Mouse (Mus musculus) monocyte, adult 2 months (primary cell): ENCODE data around the gene Cxcl17.
A peak's percentile ranks its signal among the peaks of the same experiment; 100 is the strongest.
"Not testable (repeated sequence)": the region's sequence is repeated elsewhere in the genome, so short reads cannot be mapped to it uniquely, and the experiment has no call there.

Experiments
- DNase-seq, 2 experiments: peaks; one replicate each; pipeline ENCODE4 v3.0.0; 2022; ENCODE audit warnings: low spot score in 2 of 2, low read depth in 1 of 2

The Cxcl17 gene

GRCm38 (mm10) chr7:25426380-25426779, 13.7 kb upstream of the Cxcl17 start:
- DNase-seq = not testable (repeated sequence)

- DNase-seq = peak in 1 of 2 experiments; percentile 75
These were observed 11.7 kb upstream of the Cxcl17 start for GRCm38 (mm10) chr7:25424429-25424828.

GRCm38 (mm10) chr7:25422286-25422841, 9.7 kb upstream of the Cxcl17 start:
- DNase-seq = no peak

- DNase-seq = no peak
These were observed 7.3 kb upstream of the Cxcl17 start for GRCm38 (mm10) chr7:25419943-25420342.

DNA sequence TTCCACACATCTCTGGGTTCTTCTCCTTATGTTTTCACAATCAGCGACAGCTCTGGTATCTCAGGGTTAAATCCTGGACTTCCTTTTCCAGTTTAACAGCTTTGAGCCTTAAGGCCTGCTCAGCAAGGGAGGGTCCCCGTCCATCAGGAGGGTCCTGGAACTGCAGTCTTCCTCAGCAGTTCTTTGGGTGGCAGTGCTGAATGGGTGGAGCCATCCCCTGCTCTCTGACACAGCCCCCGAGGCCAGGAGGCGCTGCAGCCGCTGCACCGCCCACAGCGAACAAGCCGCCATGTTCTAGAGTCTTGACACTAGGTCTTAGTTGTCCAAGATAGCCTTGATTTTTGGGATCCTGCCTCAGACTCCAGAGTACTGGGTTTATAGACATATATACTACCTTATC, 6.8 kb upstream of the Cxcl17 start:
- DNase-seq = no peak

DNA sequence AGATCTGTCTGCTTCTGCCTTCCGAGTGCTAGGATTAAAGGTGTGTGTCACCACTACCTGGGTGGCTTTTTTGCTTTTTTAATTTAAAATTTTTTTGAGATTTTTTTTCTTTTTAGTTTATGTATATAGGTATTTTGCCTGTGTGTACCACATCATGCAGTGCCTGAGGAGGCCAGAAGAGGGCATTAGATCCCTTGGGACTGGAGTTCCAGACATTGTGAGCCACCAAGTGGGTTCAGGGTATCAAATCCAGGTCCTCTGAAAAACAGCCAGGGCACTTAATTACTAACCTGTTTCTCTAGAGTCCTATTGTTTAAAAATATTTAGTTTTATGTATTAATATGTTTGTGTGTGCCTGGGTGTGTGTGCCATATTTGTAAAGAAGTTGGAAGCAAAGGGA, 4.9 kb upstream of the Cxcl17 start:
- no peak for DNase-seq

GRCm38 (mm10) chr7:25411861-25412260, 825 bp downstream of the Cxcl17 start:
- DNase-seq = no peak

DNA sequence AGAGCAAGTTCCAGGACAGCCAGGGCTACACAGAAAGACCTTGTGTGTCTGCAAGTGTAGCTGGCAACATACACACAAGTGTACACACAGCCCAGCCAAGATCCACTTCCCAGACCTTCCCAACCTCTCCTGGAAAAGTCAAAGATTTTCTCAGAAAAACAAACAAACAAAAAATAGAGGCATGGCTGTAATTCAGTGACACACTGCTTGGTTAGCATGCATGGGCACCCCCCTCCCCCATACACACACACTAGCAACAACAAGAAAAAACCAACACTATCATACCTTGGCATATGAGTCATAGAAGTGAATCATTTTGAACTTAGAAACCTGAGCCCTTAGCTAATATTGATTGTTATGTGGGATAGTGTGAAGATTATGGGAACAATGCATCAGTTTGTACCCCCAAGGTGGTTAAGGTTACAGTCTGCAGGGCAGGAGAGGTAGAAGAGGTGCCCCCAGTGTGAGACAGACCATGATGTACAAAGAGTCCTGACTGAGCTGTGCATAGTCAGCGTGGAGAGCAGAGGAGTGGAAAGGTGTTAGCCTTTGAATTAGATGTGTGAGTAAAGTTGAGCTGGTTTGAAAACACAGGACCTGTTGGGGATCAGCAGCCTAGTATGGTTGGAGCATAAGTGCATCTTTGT, 1.6 kb downstream of the Cxcl17 start:
- DNase-seq = no peak

- no peak for DNase-seq
These were observed 3.4 kb downstream of the Cxcl17 start for GRCm38 (mm10) chr7:25409114-25409760.

- no peak for DNase-seq
These were observed 6.2 kb downstream of the Cxcl17 start for GRCm38 (mm10) chr7:25406468-25406867.

DNA sequence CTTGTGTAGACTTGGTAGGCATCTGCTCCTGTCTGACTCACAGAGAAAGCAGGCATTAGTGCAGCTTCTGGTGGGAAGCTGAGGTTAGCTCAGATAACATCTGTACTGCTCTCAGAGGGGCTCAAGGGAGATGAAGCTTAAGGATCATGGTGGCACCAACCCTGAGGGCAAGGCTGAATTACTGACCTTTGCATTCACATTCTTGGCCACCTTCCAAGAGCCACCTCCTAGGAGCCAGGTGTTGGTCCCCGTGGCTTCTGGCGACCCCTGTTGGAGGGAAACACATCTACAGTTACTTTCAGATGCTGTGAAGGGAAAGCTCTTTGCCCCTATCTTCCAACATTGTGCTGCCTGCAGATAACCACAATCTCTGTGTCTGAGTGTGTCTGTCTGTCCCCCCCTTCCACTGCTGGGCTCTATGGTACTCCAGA, 10.0 kb downstream of the Cxcl17 start:
- DNase-seq = no peak

DNA sequence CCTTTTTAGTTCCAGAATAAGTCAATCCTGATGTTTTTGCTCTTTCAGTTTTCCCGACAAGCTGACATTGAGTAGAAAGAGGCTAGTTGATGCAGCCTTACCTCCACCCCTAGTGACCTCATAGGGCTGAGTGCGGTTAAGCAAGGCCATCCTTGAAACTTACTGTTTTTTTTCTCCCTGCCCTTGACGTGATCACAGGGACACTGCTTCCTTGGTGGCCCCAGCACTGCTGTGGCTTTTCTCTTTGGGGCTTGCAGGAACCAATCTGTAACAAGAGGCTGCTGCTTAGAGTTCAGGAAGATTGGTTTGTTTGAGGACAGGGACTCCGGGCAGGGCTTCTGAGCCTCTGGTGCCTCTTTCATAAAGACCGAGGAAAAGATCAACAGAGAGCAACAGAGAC, 10.7 kb downstream of the Cxcl17 start:
- DNase-seq = no peak

GRCm38 (mm10) chr7:25401551-25401950, 11.1 kb downstream of the Cxcl17 start:
- no peak for DNase-seq

- DNase-seq = not testable (repeated sequence)
These were observed 13.7 kb downstream of the Cxcl17 start for GRCm38 (mm10) chr7:25399028-25399427.

DNA sequence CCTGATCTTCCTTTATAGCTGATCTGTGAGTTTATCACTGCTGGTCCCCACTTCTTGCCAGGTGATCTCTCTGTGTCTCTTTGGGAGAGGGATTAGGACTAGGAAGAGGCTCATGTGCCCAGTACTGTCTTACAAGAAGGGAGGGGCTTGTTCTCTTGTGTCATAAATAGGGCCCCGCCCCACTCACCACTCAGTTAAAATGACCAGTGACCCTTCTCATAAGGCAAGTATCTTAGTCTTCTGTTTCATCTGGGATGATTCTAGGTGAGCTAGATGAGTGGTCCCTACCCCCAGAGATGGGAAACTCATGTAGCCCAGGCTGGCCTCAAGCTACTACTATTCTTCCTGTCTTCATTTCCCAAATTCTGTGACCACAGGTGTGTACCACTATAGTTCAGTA, 14.1 kb downstream of the Cxcl17 start, which contains the start of gene Lipe:
TSS of gene Lipe (minus strand) at position 101 of the 400 bp plus-strand sequence.
- no peak for DNase-seq

DNA sequence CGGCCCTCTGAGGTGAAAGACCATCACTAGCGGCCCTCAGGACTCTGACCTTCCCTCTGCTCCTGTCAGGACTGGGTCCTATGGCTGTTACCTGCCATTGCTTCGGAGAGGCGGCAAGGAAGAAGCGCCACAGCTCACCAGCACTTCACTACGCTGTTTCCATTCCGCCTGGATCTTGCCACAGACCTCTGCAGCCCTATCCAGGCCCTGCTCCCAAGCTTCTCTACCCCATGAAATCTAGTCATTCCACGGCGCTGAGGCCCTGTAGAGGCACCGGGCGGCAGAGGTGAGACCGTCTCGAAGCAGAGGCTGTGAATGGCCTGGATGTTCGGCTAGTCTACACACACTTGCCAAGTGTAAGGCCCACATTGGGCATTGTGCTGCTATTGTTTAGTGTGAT, 16.1 kb downstream of the Cxcl17 start:
- no peak for DNase-seq

DNA sequence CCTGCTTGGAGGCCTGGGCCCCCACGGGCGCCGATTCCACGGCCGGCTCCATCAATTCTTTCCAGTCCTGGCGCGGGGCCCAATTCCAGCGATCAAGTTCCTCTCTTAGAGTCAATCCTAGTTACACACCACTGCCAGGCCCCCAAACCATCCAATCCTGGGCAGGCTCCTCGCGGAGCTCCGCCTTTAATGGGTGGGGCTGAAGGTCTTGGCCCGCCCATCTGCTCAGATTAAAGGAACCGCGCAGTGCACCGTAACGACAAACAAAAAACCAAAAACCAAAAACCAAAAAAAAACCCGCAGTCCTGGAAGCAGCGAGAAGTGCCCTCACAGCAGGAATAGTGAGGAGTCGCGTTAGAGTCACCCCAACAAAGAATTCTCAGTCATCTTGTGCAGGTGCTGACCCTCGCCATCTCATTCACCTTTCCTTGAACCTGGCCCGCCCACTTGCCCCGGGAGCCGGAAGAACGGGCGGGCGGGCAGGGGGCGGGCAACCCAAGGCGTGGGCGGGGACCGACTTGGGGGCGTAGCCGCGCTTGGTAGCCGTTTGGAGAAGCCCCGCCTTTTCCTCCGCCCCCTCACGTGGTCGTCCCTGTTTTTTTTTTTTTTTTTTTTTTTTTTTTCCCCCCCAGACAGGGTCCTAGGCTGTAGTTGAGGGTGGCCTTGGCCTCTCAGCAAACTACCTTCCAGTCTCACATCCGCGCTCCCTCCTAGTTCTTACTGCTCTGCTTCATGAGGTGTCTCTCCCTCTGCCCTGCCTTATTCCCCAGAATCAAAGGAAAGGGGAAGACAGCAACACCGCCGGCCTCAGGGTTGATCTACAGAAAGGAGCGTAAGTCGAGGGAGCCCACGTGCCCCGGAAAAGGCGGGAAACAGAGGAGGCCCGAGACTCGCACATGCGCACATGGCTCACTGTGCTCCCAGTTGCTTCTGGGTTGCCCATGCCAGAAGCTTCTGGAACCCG, 16.8 kb downstream of the Cxcl17 start:
- DNase-seq = peak; percentile 86 to 95

- no peak for DNase-seq
These were observed 17.5 kb downstream of the Cxcl17 start for GRCm38 (mm10) chr7:25395186-25395557.

GRCm38 (mm10) chr7:25394754-25395153, 17.9 kb downstream of the Cxcl17 start:
- no peak for DNase-seq

DNA sequence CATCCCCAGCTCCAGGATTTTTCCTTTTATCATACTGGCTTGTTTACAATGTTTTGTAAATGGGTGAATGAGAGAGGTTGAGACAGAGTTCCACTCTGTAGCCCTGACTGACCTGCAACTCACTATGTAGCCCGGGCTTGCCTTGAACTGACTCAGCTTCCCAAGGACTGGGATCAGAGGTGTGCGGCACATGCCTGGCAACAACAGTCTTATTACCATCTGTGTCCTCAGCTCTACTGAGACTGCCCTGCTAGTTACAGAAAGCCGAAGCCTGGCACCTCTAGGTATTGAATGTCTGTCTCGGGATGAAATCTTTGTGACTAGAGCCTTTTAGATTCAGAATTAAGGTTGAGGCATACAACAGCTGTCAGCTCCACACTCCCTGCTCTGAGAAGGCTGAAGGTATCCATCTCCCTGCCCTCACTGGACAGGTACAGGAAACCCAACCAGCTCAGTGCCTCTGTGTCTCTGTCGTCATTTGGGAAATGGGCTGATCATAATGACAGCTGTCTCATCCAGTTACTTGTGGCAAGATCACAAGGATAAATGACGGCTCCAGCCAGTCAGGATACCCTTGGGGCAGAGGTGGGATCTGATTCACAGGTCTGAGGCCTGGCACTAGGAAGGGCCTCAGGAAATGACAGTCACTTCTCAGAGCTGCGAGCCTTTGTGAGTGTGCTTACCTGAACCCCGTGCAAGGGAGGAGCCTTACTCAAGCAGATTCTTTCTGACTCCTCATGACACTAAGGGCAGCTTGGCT, 19.1 kb downstream of the Cxcl17 start:
- no peak for DNase-seq

- DNase-seq = no peak
These were observed 19.8 kb downstream of the Cxcl17 start for GRCm38 (mm10) chr7:25392851-25393250.
